Mouse (Mus musculus) midbrain, embryonic 12.5 days (tissue): ENCODE measurements around the gene Nedd1. TPM values are rescaled to one million over a fixed set of nuclear protein-coding genes. Genes with fewer than 3 reads are reported as not detected.

Experiments
- ATAC-seq: fragments of 200-750 bp; cut with Nextera tagmentation; 2 replicates; pipeline ENCODE4 v1.8.0; 2017; ENCODE audit warnings: low read depth, moderate TSS enrichment, moderate library complexity; ENCODE audit not compliant: low FRiP score
- H3K27ac ChIP-seq: fragments of 300-500 bp; sonication (generic); replicated peaks from 2 replicates; pipeline ENCODE4 v1.5.1; 2016; ENCODE audit warnings: mild to moderate bottlenecking
- H3K27me3 ChIP-seq: fragments of 300-500 bp; sonication (generic); 2 replicates; pipeline ENCODE4 v1.6.1; 2016; ENCODE audit warnings: mild to moderate bottlenecking
- H3K36me3 ChIP-seq: fragments of 300-500 bp; sonication (generic); 2 replicates; pipeline ENCODE4 v1.6.1; 2016
- H3K4me1 ChIP-seq: fragments of 300-500 bp; sonication (generic); 2 replicates; pipeline ENCODE4 v1.6.1; 2016
- H3K4me2 ChIP-seq: fragments of 300-500 bp; sonication (generic); replicated peaks from 2 replicates; pipeline ENCODE4 v1.6.1; 2016; ENCODE audit warnings: mild to moderate bottlenecking, moderate library complexity
- H3K4me3 ChIP-seq: fragments of 300-500 bp; sonication (generic); 2 replicates; pipeline ENCODE4 v1.5.1; 2016; ENCODE audit warnings: mild to moderate bottlenecking
- H3K9ac ChIP-seq: fragments of 300-500 bp; sonication (generic); replicated peaks from 2 replicates; pipeline ENCODE4 v1.6.1; 2016; ENCODE audit warnings: mild to moderate bottlenecking, moderate library complexity
- H3K9me3 ChIP-seq: fragments of 300-500 bp; sonication (generic); 2 replicates; pipeline ENCODE4 v1.6.1; 2016; ENCODE audit warnings: mild to moderate bottlenecking
- WGBS: fragments of 180-500 bp; shearing (Covaris S2); methylation state at CpG from one replicate; pipeline ENCODE4 v1.1.7; 2016; 5-methylcytosine and 5-hydroxymethylcytosine counted together
- polyA plus RNA-seq: library from polyadenylated mRNA; unstranded; fragments of >200 nt; fragmentation: Nextera tagmentation; extraction: Ambion mirVana; gene quantifications from 2 replicates; pipeline ENCODE4 v1.2.1, GENCODE M21; 2016

Gene Nedd1
- polyA plus RNA-seq, 1 experiment from 2014 or later, result 44.8 TPM

- no peaks in the 10 kb centered on the region for H3K36me3 ChIP-seq
- WGBS, result 62% methylated on average over 8 of the region's 8 CpGs
- H3K9me3 ChIP-seq, result no peaks in the 10 kb centered on the region
- no peak overlapping the region for H3K4me2 ChIP-seq
- no peak overlapping the region for H3K9ac ChIP-seq
- no peak overlapping the region for H3K27ac ChIP-seq
- H3K4me1 ChIP-seq, result peaks cover 9% of the 10 kb centered on the region
- no peak for ATAC-seq
- H3K4me3 ChIP-seq, result no peak overlapping the region
- no peaks in the 10 kb centered on the region; the same call in 1 of the 2 replicates for H3K27me3 ChIP-seq
Measured at GRCm38 (mm10) chr10:92649096-92649495, 73.1 kb downstream of the Nedd1 start.

DNA sequence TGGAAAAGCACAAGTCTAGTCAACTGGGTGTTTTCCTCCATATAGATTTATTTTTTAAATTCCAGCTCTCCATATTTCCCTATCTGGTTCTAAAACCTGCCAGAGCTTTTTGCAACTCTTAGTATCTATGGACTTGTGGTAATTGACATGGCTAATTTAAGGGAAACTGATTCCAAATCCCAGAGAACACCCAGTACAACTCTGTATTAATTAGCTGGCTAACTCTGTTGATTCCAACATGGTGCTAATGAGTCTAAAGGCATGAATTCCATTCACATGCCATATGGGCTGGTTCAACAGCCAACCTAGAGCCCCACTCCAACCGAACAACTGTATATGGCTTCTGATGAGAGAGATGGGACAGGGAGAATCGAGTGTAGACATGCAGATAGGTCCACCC lies 74.5 kb downstream of the Nedd1 start:
- no peaks in the 10 kb centered on the region for H3K9me3 ChIP-seq
- no peak for ATAC-seq
- no peak overlapping the region for H3K4me2 ChIP-seq
- no peaks in the 10 kb centered on the region; the same call in 1 of the 2 replicates for H3K27me3 ChIP-seq
- H3K9ac ChIP-seq, result no peak overlapping the region
- peaks cover 16% of the 10 kb centered on the region; the same call in 1 of the 2 replicates for H3K4me1 ChIP-seq
- 95% methylated on average over 2 of the region's 2 CpGs for WGBS
- H3K27ac ChIP-seq, result no peak overlapping the region
- H3K36me3 ChIP-seq, result no peaks in the 10 kb centered on the region
- no peak overlapping the region for H3K4me3 ChIP-seq

DNA sequence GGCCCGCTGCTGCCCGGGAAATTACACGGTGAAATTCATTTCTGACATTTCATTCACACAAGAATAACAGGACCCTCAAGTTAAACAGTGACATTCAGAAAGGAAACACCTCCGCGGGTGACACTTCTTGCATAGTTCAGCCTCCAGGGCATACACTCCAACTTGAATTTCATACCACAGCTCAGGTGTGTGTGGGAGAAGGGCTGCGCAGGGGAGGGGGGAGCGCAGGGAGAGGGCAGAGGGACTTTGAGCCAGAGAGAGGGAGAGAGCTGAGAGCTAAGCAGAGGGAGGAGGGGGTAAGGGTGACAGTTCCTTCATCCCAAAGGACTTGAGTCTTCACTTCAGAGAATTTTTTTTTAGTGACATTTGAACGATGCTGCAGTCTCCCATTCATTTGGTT lies 78.2 kb downstream of the Nedd1 start:
- no peaks in the 10 kb centered on the region for H3K9me3 ChIP-seq
- no peaks in the 10 kb centered on the region; the same call in 1 of the 2 replicates for H3K27me3 ChIP-seq
- peaks cover 11% of the 10 kb centered on the region; the same call in 1 of the 2 replicates for H3K4me1 ChIP-seq
- no peak overlapping the region for H3K27ac ChIP-seq
- no peaks in the 10 kb centered on the region for H3K36me3 ChIP-seq
- no peak overlapping the region for H3K4me2 ChIP-seq
- no peak for ATAC-seq
- WGBS, result 56% methylated on average over 8 of the region's 8 CpGs
- no peak overlapping the region for H3K9ac ChIP-seq
- H3K4me3 ChIP-seq, result no peak overlapping the region

DNA sequence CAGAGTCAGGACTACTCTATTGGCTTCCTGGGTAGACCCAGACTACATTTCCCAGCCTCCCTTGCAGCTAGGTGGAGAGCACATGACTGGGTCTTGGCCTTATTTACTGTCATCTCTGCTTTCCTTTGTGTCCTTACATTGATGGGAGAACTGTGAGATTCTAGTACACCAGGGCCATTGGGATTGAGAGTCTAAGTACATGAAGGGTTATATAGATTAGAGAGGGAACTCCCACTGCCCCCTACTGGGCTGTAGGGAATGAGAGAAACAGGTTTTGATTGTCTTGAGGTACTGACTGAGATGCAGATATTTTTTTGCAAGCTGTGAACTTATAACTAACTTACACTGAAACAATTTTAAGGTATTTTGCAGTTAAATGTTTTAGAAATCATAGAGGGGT lies 81.2 kb downstream of the Nedd1 start:
- H3K4me3 ChIP-seq, result no peak overlapping the region
- H3K9me3 ChIP-seq, result peaks cover 14% of the 10 kb centered on the region
- H3K9ac ChIP-seq, result no peak overlapping the region
- no peaks in the 10 kb centered on the region for H3K36me3 ChIP-seq
- no peak for ATAC-seq
- no peak overlapping the region for H3K4me2 ChIP-seq
- peaks cover 11% of the 10 kb centered on the region; the same call in 1 of the 2 replicates for H3K4me1 ChIP-seq
- H3K27ac ChIP-seq, result no peak overlapping the region
- no peaks in the 10 kb centered on the region; the same call in 1 of the 2 replicates for H3K27me3 ChIP-seq
